Mouse (Mus musculus) midbrain, postnatal 0 days (tissue): Measurements from ENCODE around the gene Gdpd2. TPM values are rescaled to one million over a fixed set of nuclear protein-coding genes. Genes with fewer than 3 reads are reported as not detected.
A peak's percentile ranks its signal among the peaks of the same experiment; 100 is the strongest.

ENCODE experiments used
- ATAC-seq: fragments of 200-750 bp; cut with Nextera tagmentation; 2 replicates; pipeline ENCODE4 v1.8.0; 2017; ENCODE audit warnings: moderate number of reproducible peaks, mild to moderate bottlenecking, moderate TSS enrichment, moderate library complexity; ENCODE audit not compliant: low FRiP score
- DNase-seq: peaks from one replicate; pipeline ENCODE4 v3.0.0-alpha.2; 2015; ENCODE audit warnings: low spot score
- H3K27ac ChIP-seq: fragments of 300-500 bp; sonication (generic); 2 replicates; pipeline ENCODE4 v1.5.1; 2014; ENCODE audit warnings: low read depth, mild to moderate bottlenecking, low read length, mixed read lengths
- H3K27me3 ChIP-seq: fragments of 300-500 bp; sonication (generic); 2 replicates; pipeline ENCODE4 v1.6.1; 2014; ENCODE audit warnings: low read length, control low read depth, mixed read lengths; ENCODE audit not compliant: insufficient read depth
- H3K36me3 ChIP-seq: fragments of 300-500 bp; sonication (generic); 2 replicates; pipeline ENCODE4 v1.6.1; 2014; ENCODE audit warnings: low read length, control low read depth, mixed read lengths; ENCODE audit not compliant: insufficient read depth
- H3K4me1 ChIP-seq: fragments of 300-500 bp; sonication (generic); 2 replicates; pipeline ENCODE4 v1.6.1; 2014; ENCODE audit warnings: mild to moderate bottlenecking, control low read depth, antibody characterized with exemption, low read length, mixed read lengths; ENCODE audit not compliant: insufficient read depth
- H3K4me2 ChIP-seq: fragments of 300-500 bp; sonication (generic); 2 replicates; pipeline ENCODE4 v1.6.1; 2014; ENCODE audit warnings: low read depth, mild to moderate bottlenecking, low read length, mixed read lengths; ENCODE audit not compliant: poor library complexity, severe bottlenecking
- H3K4me3 ChIP-seq: fragments of 300-500 bp; sonication (generic); 2 replicates; pipeline ENCODE4 v1.5.1; 2014; ENCODE audit warnings: low read depth, mild to moderate bottlenecking, low read length, moderate library complexity
- H3K9ac ChIP-seq: fragments of 300-500 bp; sonication (generic); replicated peaks from 2 replicates; pipeline ENCODE4 v1.6.1; 2014; ENCODE audit warnings: mild to moderate bottlenecking, low read length, moderate library complexity, mixed read lengths; ENCODE audit not compliant: poor library complexity, severe bottlenecking
- H3K9me3 ChIP-seq: fragments of 300-500 bp; sonication (generic); 2 replicates; pipeline ENCODE4 v1.6.1; 2016; ENCODE audit warnings: low read length, control low read depth
- CTCF ChIP-seq: IDR thresholded peaks from 2 replicates; pipeline ENCODE4 v1.5.1; 2016; ENCODE audit warnings: antibody characterized with exemption, mild to moderate bottlenecking
- WGBS: fragments of 180-500 bp; shearing (Covaris S2); extraction: QIAGEN DNeasy Blood & Tissue Kit; methylation state at CpG from one replicate; pipeline ENCODE4 v1.1.7; 2014; 5-methylcytosine and 5-hydroxymethylcytosine counted together
- polyA plus RNA-seq: library from polyadenylated mRNA; unstranded; fragments of >200 nt; fragmentation: Nextera tagmentation; extraction: Ambion mirVana; gene quantifications from 2 replicates; pipeline ENCODE4 v1.2.1, GENCODE M21; 2015
- total RNA-seq: library from RNA; depleted of rRNA; stranded (reverse); fragments of >200 nt; gene quantifications from 2 replicates; pipeline ENCODE4 v1.2.3, GENCODE M21; 2014

The Gdpd2 gene
- total and polyA plus RNA-seq, 2 experiments from 2014 or later: 42.5 to 43.8 TPM

DNA sequence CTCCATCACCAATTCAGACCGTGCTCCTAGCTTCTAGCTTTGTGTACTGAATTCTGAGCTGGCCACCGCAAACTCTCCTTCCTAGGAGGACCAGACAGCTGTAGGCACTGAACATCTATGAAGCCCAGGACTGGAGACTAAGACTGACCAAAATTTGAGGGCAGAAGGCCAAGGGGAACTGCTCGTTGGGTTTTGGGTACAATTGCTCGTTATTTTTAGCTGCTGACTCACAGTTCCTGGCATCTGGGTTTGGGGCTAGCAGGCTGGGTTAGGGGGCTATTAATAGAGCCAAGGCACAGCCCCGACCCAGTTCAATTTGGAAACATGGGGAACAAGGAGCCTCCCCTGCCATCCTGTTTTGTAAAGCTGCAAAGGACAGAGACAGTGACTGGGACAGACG, 11.1 kb downstream of the Gdpd2 start:
- DNase-seq (no peak), ATAC-seq (no peak)
- TF ChIP-seq CTCF: no peak
- Histone ChIP-seq H3K9ac (no peak overlapping the region), H3K4me2 (no peak overlapping the region), H3K36me3 (no peaks in the 10 kb centered on the region), H3K27me3 (no peaks in the 10 kb centered on the region; the same call in 1 of the 2 replicates), H3K4me3 (no peak overlapping the region), H3K27ac (no peak overlapping the region), H3K4me1 (no peaks in the 10 kb centered on the region), H3K9me3 (no peaks in the 10 kb centered on the region)
- 64% methylated on average over 6 of the region's 6 CpGs for WGBS

- Histone ChIP-seq H3K4me2 (no peak overlapping the region), H3K4me3 (no peak overlapping the region), H3K4me1 (no peaks in the 10 kb centered on the region), H3K9me3 (no peaks in the 10 kb centered on the region), H3K36me3 (no peaks in the 10 kb centered on the region), H3K9ac (no peak overlapping the region), H3K27ac (no peak overlapping the region; the same call in 1 of the 2 replicates), H3K27me3 (no peaks in the 10 kb centered on the region)
- DNase-seq (peak; percentile 81), ATAC-seq (peak; percentile 78)
- peak; percentile 80 for TF ChIP-seq CTCF
- 13% methylated on average over 10 of the region's 10 CpGs for WGBS
Measured at GRCm38 (mm10) chrX:100741940-100742339, 12.3 kb downstream of the Gdpd2 start.

- ATAC-seq: no peak
- no peak overlapping the region for H3K9ac ChIP-seq
- no peak overlapping the region for H3K4me2 ChIP-seq
- no peak for DNase-seq
- TF ChIP-seq CTCF: peak; percentile 49
- no peak overlapping the region for H3K27ac ChIP-seq
- 79% methylated on average over 6 of the region's 6 CpGs for WGBS
- no peaks in the 10 kb centered on the region for H3K27me3 ChIP-seq
- no peaks in the 10 kb centered on the region for H3K4me1 ChIP-seq
- H3K9me3 ChIP-seq: no peaks in the 10 kb centered on the region
- H3K4me3 ChIP-seq: no peak overlapping the region
- no peaks in the 10 kb centered on the region for H3K36me3 ChIP-seq
Measured at GRCm38 (mm10) chrX:100765855-100766254, 36.2 kb downstream of the Gdpd2 start.

DNA sequence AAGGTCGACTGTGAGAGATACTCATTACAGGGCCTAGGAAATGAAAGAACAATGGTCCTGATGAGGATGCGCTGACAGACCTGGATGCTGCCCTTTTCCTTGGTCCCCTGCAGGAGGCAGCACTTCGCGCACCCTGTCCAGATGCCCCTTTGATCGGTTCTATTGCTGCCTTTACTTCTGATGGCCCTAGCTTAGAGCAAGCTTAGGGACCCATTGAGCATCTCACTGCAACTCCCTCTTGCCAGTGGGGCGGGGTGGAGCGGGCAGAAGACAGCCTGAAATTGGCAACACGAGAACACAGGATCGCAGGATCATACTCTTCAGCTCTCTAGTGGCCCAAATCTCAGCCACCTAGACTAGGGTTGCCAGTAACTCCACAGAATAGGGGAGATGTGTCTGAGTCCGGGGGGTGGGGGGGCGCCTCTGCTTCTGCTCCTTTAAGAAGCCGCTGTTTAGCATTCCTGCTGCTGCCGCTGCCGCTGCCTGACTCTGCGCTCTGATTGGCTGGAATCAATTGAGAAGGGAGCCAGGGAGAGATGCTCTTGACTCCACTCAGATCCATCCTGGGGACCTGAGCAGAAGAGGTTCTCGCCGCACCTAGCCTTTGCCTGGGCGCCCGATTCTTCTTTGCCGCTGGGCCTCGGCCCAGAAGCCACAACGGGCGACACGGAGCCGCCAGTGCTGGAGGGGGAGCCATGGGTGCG, 37.7 kb downstream of the Gdpd2 start, which contains the start of gene Dlg3:
Gene Dlg3, plus strand, starts transcription at position 542 of the 704 bp plus-strand sequence.
- peak; percentile 62 for TF ChIP-seq CTCF
- peak; percentile 87 for DNase-seq
- no peaks in the 10 kb centered on the region for H3K9me3 ChIP-seq
- peak within 1 kb of the TSS; percentile 88 for H3K27ac ChIP-seq
- H3K36me3 ChIP-seq: no peaks in the 10 kb centered on the region
- H3K4me2 ChIP-seq: peak within 1 kb of the TSS; percentile 55
- H3K27me3 ChIP-seq: no peaks in the 10 kb centered on the region
- peak within 1 kb of the TSS; percentile 90 for H3K9ac ChIP-seq
- H3K4me3 ChIP-seq: peak within 1 kb of the TSS; percentile 68
- no peaks in the 10 kb centered on the region for H3K4me1 ChIP-seq
- WGBS: 32% methylated on average over 25 of the region's 26 CpGs
- peak; percentile 88 for ATAC-seq

DNA sequence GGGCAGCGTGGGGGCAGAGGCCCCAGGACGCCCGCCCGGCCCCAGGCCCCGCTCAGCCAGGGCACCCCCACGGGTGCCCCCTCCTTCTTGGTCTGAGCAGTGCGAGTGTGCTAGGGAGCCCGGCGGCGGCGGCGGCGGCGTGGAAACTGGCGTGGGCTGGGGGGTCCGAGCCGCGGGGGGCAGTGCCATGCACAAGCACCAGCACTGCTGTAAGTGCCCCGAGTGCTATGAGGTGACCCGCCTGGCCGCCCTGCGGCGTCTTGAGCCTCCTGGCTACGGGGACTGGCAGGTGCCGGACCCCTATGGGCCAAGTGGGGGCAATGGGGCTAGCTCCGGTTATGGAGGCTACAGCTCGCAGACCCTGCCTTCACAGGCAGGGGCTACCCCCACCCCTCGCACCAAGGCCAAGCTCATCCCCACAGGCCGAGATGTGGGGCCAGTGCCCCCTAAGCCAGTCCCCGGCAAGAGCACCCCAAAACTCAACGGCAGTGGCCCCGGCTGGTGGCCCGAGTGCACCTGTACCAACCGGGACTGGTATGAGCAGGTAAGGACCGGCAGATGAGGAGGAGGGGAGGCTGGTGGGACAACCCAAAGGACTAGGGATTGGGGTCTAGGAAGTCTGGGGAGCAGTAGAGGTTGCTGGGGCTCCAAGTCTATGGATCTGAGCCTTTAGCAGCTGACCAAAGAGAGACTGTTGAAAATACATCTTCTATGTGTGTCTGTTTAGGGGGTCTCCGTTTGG, 38.4 kb downstream of the Gdpd2 start:
- TF ChIP-seq CTCF: no peak
- Histone ChIP-seq H3K9ac (peak overlapping the region; percentile 90), H3K4me1 (no peaks in the 10 kb centered on the region), H3K9me3 (no peaks in the 10 kb centered on the region), H3K4me2 (peak overlapping the region; percentile 55), H3K36me3 (no peaks in the 10 kb centered on the region), H3K27me3 (no peaks in the 10 kb centered on the region), H3K4me3 (peak overlapping the region; percentile 68), H3K27ac (peak overlapping the region; percentile 88)
- WGBS: 27% methylated on average over 12 of the region's 36 CpGs
- ATAC-seq (peak; percentile 67), DNase-seq (no peak)

DNA sequence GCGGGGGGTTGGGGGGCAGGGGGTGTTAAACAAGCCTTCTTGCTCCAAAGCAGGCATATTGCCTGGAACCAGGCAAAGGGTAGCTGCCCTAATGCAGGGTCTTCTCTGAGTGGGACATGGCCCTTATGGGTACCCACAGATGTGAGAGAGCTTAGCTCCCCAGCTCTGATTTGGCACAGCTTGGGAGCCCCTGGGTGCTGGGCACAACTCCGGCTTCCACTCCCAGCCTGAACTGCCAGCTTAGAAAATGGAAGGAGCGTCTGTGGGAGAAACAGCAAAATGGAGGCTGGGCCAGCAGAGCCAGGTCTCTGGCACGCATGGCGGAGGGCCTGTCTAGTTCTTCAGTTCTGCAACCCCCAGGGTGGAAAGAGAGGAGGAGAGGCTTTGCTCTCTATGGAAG, 39.6 kb downstream of the Gdpd2 start:
- WGBS: 36% methylated on average over 5 of the region's 5 CpGs
- Histone ChIP-seq H3K27ac (peak overlapping the region; percentile 88), H3K9me3 (no peaks in the 10 kb centered on the region), H3K9ac (peak overlapping the region; percentile 90), H3K27me3 (no peaks in the 10 kb centered on the region), H3K4me2 (peak overlapping the region; percentile 55), H3K4me1 (no peaks in the 10 kb centered on the region), H3K4me3 (peak overlapping the region; percentile 68), H3K36me3 (no peaks in the 10 kb centered on the region)
- no peak for TF ChIP-seq CTCF
- DNase-seq: no peak
- ATAC-seq: peak; percentile 3; the same call in 1 of the 2 replicates
